Mouse (Mus musculus): ENCODE data around the gene Slc29a1.

Slc29a1 gene

GRCm38 (mm10) chr17:45589844-45590243 is 9.6 kb downstream of the Slc29a1 start:
- DNase-seq (ENCODE audit: low spot score in 2 of 2), result no peak

- DNase-seq (ENCODE audit: low spot score in 2 of 2), result no peak
Measured at GRCm38 (mm10) chr17:45589236-45589635, 10.2 kb downstream of the Slc29a1 start.

- DNase-seq (ENCODE audit: low spot score in 2 of 2), result no peak
Measured at GRCm38 (mm10) chr17:45588370-45588769, 11.0 kb downstream of the Slc29a1 start.

- no peak for DNase-seq (ENCODE audit: low spot score in 2 of 2)
Measured at GRCm38 (mm10) chr17:45586449-45586837, 13.0 kb downstream of the Slc29a1 start.

- DNase-seq (ENCODE audit: low spot score in 2 of 2), result no peak
Measured at GRCm38 (mm10) chr17:45585725-45586448, 13.5 kb downstream of the Slc29a1 start.

GRCm38 (mm10) chr17:45584939-45585678 is 14.3 kb downstream of the Slc29a1 start:
- DNase-seq (ENCODE audit: low spot score in 2 of 2), result peak; percentile 40 to 69

GRCm38 (mm10) chr17:45584096-45584896 is 15.1 kb downstream of the Slc29a1 start:
- no peak for DNase-seq (ENCODE audit: low spot score in 2 of 2)

GRCm38 (mm10) chr17:45582715-45583355 is 16.6 kb downstream of the Slc29a1 start:
- no peak for DNase-seq (ENCODE audit: low spot score in 2 of 2)

- no peak for DNase-seq (ENCODE audit: low spot score in 2 of 2)
Measured at GRCm38 (mm10) chr17:45582188-45582587, 17.2 kb downstream of the Slc29a1 start.

- DNase-seq (ENCODE audit: low spot score in 2 of 2), result peak; percentile 47 to 73
Measured at GRCm38 (mm10) chr17:45581567-45581983, 17.8 kb downstream of the Slc29a1 start.

GRCm38 (mm10) chr17:45580958-45581477 is 18.4 kb downstream of the Slc29a1 start:
- DNase-seq (ENCODE audit: low spot score in 2 of 2), result no peak

- DNase-seq (ENCODE audit: low spot score in 2 of 2), result no peak
Measured at GRCm38 (mm10) chr17:45579554-45579953, 19.9 kb downstream of the Slc29a1 start.

- no peak for DNase-seq (ENCODE audit: low spot score in 2 of 2)
Measured at GRCm38 (mm10) chr17:45578843-45579242, 20.6 kb downstream of the Slc29a1 start.

GRCm38 (mm10) chr17:45578242-45578641 is 21.2 kb downstream of the Slc29a1 start:
- no peak for DNase-seq (ENCODE audit: low spot score in 2 of 2)

GRCm38 (mm10) chr17:45575123-45575897 is 24.1 kb downstream of the Slc29a1 start:
- DNase-seq (ENCODE audit: low spot score in 2 of 2), result no peak

GRCm38 (mm10) chr17:45574129-45574761 is 25.2 kb downstream of the Slc29a1 start:
- DNase-seq (ENCODE audit: low spot score in 2 of 2), result peak; percentile 42 to 50

- DNase-seq (ENCODE audit: low spot score in 2 of 2), result peak; percentile 88
Measured at GRCm38 (mm10) chr17:45573780-45574123, 25.7 kb downstream of the Slc29a1 start.

- DNase-seq (ENCODE audit: low spot score in 2 of 2), result peak; percentile 96 to 98
Measured at GRCm38 (mm10) chr17:45573087-45573779, 26.2 kb downstream of the Slc29a1 start, which contains the start of gene Hsp90ab1. Gene Hsp90ab1 (minus strand): TSS chr17:45573271.

Measured in spleen, postnatal 14 days (tissue).